Mouse (Mus musculus) embryonic facial prominence, embryonic 12.5 days (tissue): Measurements from ENCODE around the gene Cpt1a. TPM values are rescaled to one million over a fixed set of nuclear protein-coding genes. Genes with fewer than 3 reads are reported as not detected.

Source experiments
- ATAC-seq: fragments of 200-750 bp; cut with Nextera tagmentation; 2 replicates; pipeline ENCODE4 v1.8.0; 2017; ENCODE audit not compliant: insufficient number of reproducible peaks, insufficient read depth, low FRiP score, low TSS enrichment
- H3K27ac ChIP-seq: fragments of 300-500 bp; sonication (generic); 2 replicates; pipeline ENCODE4 v1.5.1; 2016; ENCODE audit warnings: mild to moderate bottlenecking
- H3K27me3 ChIP-seq: fragments of 300-500 bp; sonication (generic); 2 replicates; pipeline ENCODE4 v1.6.1; 2016; ENCODE audit warnings: mild to moderate bottlenecking, moderate library complexity
- H3K36me3 ChIP-seq: fragments of 300-500 bp; sonication (generic); 2 replicates; pipeline ENCODE4 v1.6.1; 2016; ENCODE audit warnings: mild to moderate bottlenecking
- H3K4me1 ChIP-seq: fragments of 300-500 bp; sonication (generic); 2 replicates; pipeline ENCODE4 v1.6.1; 2016
- H3K4me2 ChIP-seq: fragments of 300-500 bp; sonication (generic); replicated peaks from 2 replicates; pipeline ENCODE4 v1.6.1; 2016; ENCODE audit warnings: mild to moderate bottlenecking, moderate library complexity
- H3K4me3 ChIP-seq: fragments of 300-500 bp; sonication (generic); 2 replicates; pipeline ENCODE4 v1.5.1; 2016; ENCODE audit warnings: mild to moderate bottlenecking
- H3K9ac ChIP-seq: fragments of 300-500 bp; sonication (generic); 2 replicates; pipeline ENCODE4 v1.6.1; 2016; ENCODE audit warnings: mild to moderate bottlenecking, moderate library complexity
- H3K9me3 ChIP-seq: fragments of 300-500 bp; sonication (generic); 2 replicates; pipeline ENCODE4 v1.6.1; 2016; ENCODE audit warnings: mild to moderate bottlenecking, moderate library complexity
- WGBS: fragments of 180-500 bp; shearing (Covaris S2); methylation state at CpG from one replicate; pipeline ENCODE4 v1.1.7; 2016; 5-methylcytosine and 5-hydroxymethylcytosine counted together
- polyA plus RNA-seq: library from polyadenylated mRNA; unstranded; fragments of >200 nt; fragmentation: Nextera tagmentation; extraction: Ambion mirVana; gene quantifications from 2 replicates; pipeline ENCODE4 v1.2.1, GENCODE M21; 2016

Cpt1a gene
- polyA plus RNA-seq, 1 experiment from 2014 or later, result 12.3 TPM

DNA sequence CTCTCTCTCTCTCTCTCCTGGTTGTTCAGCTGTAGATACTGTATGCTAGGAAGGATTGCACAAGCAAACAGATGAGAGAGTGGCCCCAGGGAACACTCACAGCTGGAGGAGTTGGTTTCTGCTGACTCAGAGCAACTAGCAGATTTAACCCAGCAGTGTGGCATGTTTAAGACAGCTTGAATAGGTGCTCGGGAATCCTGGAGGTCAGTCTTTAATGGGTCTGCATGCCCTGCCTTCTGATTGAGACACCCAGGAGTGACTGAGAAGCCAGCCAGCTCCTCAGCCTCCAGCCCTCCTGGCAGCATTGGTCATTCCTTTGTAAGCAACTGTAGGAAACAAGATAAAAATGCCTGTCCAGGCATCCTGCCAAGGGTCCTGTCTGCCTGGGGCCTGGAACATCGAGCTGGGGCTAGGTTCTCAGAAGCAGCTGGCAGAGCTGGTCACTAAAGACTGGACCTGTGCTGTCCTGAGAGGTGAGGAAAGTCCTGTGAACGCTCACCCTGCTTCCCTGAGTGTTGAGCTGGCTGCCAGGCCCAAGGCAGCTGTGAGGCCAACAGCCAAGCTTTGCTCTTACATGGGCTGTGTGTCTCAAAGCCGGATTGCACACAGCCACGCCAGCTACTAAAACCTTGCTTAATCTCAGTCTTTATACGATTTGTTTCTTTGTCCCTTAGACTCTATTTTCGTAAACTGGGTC is 31.4 kb downstream of the Cpt1a start:
- no peaks in the 10 kb centered on the region for H3K27me3 ChIP-seq
- no peak for ATAC-seq
- no peaks in the 10 kb centered on the region for H3K9me3 ChIP-seq
- no peaks in the 10 kb centered on the region for H3K4me1 ChIP-seq
- no peak overlapping the region for H3K9ac ChIP-seq
- H3K4me2 ChIP-seq, result no peak overlapping the region
- H3K27ac ChIP-seq, result no peak overlapping the region
- 56% methylated on average over 7 of the region's 7 CpGs for WGBS
- no peak overlapping the region for H3K4me3 ChIP-seq
- H3K36me3 ChIP-seq, result no peaks in the 10 kb centered on the region

DNA sequence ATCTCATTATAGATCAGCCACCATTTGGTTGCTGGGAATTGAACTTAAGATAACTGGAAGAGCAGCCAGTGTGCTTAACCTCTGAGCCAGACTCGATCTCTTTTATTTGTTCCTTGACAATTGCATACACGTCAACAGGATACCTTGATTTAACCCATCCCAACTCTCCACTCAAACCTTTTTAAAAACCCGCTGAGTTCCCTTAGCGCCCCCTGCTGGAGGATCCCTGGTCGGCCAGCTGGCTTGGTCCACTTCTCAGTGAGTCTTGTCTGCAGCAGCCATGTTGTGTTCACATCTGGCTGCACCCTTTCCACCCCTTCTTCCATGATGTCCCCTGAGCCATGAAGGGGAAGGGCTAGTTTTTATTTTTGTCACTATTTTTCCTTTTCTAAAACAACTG is 33.0 kb downstream of the Cpt1a start:
- Histone ChIP-seq H3K36me3 (no peaks in the 10 kb centered on the region), H3K9me3 (no peaks in the 10 kb centered on the region), H3K4me2 (no peak overlapping the region), H3K27ac (no peak overlapping the region), H3K4me1 (no peaks in the 10 kb centered on the region), H3K9ac (no peak overlapping the region), H3K27me3 (no peaks in the 10 kb centered on the region), H3K4me3 (no peak overlapping the region)
- 59% methylated on average over 5 of the region's 5 CpGs for WGBS
- ATAC-seq, result no peak

GRCm38 (mm10) chr19:3356516-3356915 is 34.4 kb downstream of the Cpt1a start:
- Histone ChIP-seq H3K36me3 (no peaks in the 10 kb centered on the region), H3K27me3 (no peaks in the 10 kb centered on the region), H3K9me3 (no peaks in the 10 kb centered on the region), H3K4me1 (no peaks in the 10 kb centered on the region), H3K4me3 (no peak overlapping the region), H3K27ac (no peak overlapping the region), H3K4me2 (no peak overlapping the region), H3K9ac (no peak overlapping the region)
- WGBS, result 72% methylated on average over 5 of the region's 5 CpGs
- ATAC-seq, result no peak

DNA sequence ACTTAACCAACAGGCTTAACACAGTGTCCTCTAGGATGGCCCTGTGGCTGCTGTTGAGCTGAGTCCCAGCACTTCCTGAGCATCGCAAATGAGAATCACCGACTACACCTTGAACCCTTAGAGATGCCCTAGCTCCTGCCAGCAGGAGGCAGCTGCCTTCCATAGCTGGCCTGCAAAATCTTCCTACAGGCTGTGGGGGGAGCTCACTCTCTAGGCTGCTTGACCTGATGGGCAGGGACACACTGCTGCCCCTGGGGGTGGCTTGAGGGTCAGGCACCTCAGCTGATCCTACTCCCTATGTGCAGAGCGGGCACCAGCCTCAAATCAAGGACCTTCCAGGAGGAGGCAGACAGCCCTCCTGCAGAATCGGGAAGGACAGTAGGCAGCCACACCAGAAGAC is 35.5 kb downstream of the Cpt1a start:
- Histone ChIP-seq H3K27me3 (no peaks in the 10 kb centered on the region), H3K4me3 (no peak overlapping the region)
- 69% methylated on average over 4 of the region's 4 CpGs for WGBS

DNA sequence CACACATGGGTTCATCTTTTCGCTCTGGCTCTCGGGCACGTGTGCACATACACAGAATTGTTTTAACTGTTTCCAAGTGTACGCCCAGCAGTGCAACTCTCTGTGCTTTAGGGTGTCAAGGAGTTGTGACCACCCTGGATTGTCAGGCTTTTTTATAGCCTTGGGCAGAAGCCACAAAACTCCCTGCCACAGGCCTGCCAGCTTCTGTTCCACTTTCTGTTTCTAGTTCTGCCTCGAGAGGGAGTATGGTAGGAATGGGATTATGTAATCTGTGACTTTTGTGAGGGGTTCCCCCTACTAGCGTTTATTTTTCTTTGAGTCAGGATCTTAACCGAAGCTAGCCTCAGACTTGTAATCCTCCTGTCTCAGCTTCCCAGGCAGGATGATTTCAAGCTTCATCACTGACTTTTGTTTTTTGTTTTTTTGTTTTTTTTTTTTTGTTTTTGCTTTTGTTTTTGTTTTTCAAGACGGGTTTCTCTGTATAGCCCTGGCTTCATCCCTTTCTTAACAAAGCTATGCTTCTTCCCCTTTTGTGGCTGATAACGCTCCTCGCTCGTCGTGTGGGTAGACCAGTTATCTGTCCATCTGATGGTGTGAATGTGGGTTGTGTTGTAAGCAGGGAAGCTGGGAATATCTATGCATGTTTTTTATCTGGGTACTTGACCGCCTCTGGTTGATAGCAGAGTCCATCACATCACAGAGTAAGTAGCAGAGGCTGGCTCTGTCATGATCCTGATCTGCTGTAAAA is 37.9 kb downstream of the Cpt1a start:
- no peaks in the 10 kb centered on the region for H3K9me3 ChIP-seq
- H3K4me1 ChIP-seq, result no peaks in the 10 kb centered on the region
- H3K9ac ChIP-seq, result no peak overlapping the region
- H3K36me3 ChIP-seq, result 0 out of 2 replicates have a peak, but pooled peaks cover under 1% of the 10 kb centered on the region
- no peak overlapping the region for H3K4me3 ChIP-seq
- H3K27me3 ChIP-seq, result no peaks in the 10 kb centered on the region
- H3K4me2 ChIP-seq, result no peak overlapping the region
- no peak overlapping the region for H3K27ac ChIP-seq
- no peak for ATAC-seq
- WGBS, result 86% methylated on average over 13 of the region's 13 CpGs

More for the DNA sequence above, 35.5 kb downstream of the Cpt1a start:
- Histone ChIP-seq H3K9ac (no peak overlapping the region), H3K4me2 (no peak overlapping the region), H3K27ac (no peak overlapping the region), H3K36me3 (no peaks in the 10 kb centered on the region), H3K9me3 (no peaks in the 10 kb centered on the region), H3K4me1 (no peaks in the 10 kb centered on the region)
- ATAC-seq, result no peak

GRCm38 (mm10) chr19:3363510-3363909 is 41.4 kb downstream of the Cpt1a start:
- WGBS, result 87% methylated on average over 4 of the region's 4 CpGs
- Histone ChIP-seq H3K27me3 (no peaks in the 10 kb centered on the region), H3K4me2 (no peak overlapping the region), H3K4me1 (no peaks in the 10 kb centered on the region), H3K9me3 (no peaks in the 10 kb centered on the region), H3K4me3 (no peak overlapping the region), H3K36me3 (peaks cover 14% of the 10 kb centered on the region; the same call in 1 of the 2 replicates), H3K9ac (no peak overlapping the region), H3K27ac (no peak overlapping the region)
- no peak for ATAC-seq

GRCm38 (mm10) chr19:3365089-3365488 is 43.0 kb downstream of the Cpt1a start:
- Histone ChIP-seq H3K9me3 (no peaks in the 10 kb centered on the region), H3K9ac (no peak overlapping the region), H3K27me3 (no peaks in the 10 kb centered on the region), H3K4me2 (no peak overlapping the region), H3K4me1 (no peaks in the 10 kb centered on the region), H3K36me3 (peaks cover 14% of the 10 kb centered on the region; the same call in 1 of the 2 replicates), H3K4me3 (no peak overlapping the region), H3K27ac (no peak overlapping the region)
- 91% methylated on average over 3 of the region's 3 CpGs for WGBS
- ATAC-seq, result no peak

DNA sequence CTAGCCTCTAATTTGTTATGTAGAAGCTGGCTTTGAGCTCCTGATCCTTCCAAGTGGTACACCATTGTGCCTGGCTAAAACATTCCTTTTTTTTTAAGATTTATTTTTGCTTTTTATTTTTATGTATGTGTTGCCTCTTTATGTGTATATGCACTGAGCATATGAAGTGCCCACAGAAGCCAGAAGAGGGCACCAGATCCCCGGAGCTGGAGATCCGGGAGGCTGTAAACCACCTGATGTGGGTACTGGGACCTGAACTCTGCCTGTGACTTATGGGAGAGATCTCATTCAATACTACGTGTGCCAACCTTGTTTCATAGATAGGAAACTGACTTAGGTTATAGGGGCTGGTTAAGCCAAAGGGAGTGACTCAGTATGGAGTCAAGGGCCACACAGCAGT is 46.1 kb downstream of the Cpt1a start:
- Histone ChIP-seq H3K36me3 (peaks cover 14% of the 10 kb centered on the region), H3K4me1 (no peaks in the 10 kb centered on the region), H3K4me2 (no peak overlapping the region), H3K9me3 (no peaks in the 10 kb centered on the region), H3K4me3 (no peak overlapping the region), H3K9ac (no peak overlapping the region), H3K27me3 (no peaks in the 10 kb centered on the region), H3K27ac (no peak overlapping the region)
- no peak for ATAC-seq
- 92% methylated on average over 3 of the region's 3 CpGs for WGBS

GRCm38 (mm10) chr19:3373380-3373779 is 51.2 kb downstream of the Cpt1a start:
- H3K36me3 ChIP-seq, result peaks cover 3% of the 10 kb centered on the region
- 54% methylated on average over 12 of the region's 12 CpGs for WGBS
- no peak overlapping the region for H3K4me2 ChIP-seq
- H3K4me3 ChIP-seq, result no peak overlapping the region
- H3K9me3 ChIP-seq, result no peaks in the 10 kb centered on the region
- H3K27ac ChIP-seq, result no peak overlapping the region
- H3K9ac ChIP-seq, result no peak overlapping the region
- 0 out of 2 replicates have a peak, but pooled peaks have one; percentile 28 for ATAC-seq
- H3K4me1 ChIP-seq, result no peaks in the 10 kb centered on the region
- H3K27me3 ChIP-seq, result no peaks in the 10 kb centered on the region

GRCm38 (mm10) chr19:3374028-3374427 is 51.9 kb downstream of the Cpt1a start:
- H3K9ac ChIP-seq, result no peak overlapping the region
- H3K4me2 ChIP-seq, result no peak overlapping the region
- 67% methylated on average over 2 of the region's 2 CpGs for WGBS
- no peak for ATAC-seq
- H3K9me3 ChIP-seq, result no peaks in the 10 kb centered on the region
- H3K4me3 ChIP-seq, result no peak overlapping the region
- H3K36me3 ChIP-seq, result peaks cover 3% of the 10 kb centered on the region
- no peak overlapping the region for H3K27ac ChIP-seq
- no peaks in the 10 kb centered on the region for H3K4me1 ChIP-seq
- no peaks in the 10 kb centered on the region for H3K27me3 ChIP-seq

- peaks cover 3% of the 10 kb centered on the region for H3K36me3 ChIP-seq
- no peak overlapping the region for H3K9ac ChIP-seq
- ATAC-seq, result no peak
- H3K4me1 ChIP-seq, result no peaks in the 10 kb centered on the region
- WGBS, result 68% methylated on average over 7 of the region's 7 CpGs
- no peak overlapping the region for H3K4me3 ChIP-seq
- H3K27me3 ChIP-seq, result no peaks in the 10 kb centered on the region
- no peak overlapping the region for H3K4me2 ChIP-seq
- no peaks in the 10 kb centered on the region for H3K9me3 ChIP-seq
- no peak overlapping the region for H3K27ac ChIP-seq
These were observed 53.9 kb downstream of the Cpt1a start for GRCm38 (mm10) chr19:3375945-3376495.
